Mouse (Mus musculus) adipose tissue, adult 10 weeks (tissue): ENCODE measurements around the gene C2cd4b. TPM values are rescaled to one million over a fixed set of nuclear protein-coding genes. Genes with fewer than 3 reads are reported as not detected.

ENCODE experiments used
- polyA plus RNA-seq: library from polyadenylated mRNA; stranded (reverse); fragments of 350-450 nt; fragmentation: Illumina TruSeq; extraction: RNeasy Lipid Tissue Mini Kit (QIAGEN cat#74804); gene quantifications from one replicate; pipeline ENCODE4 v1.2.3, GENCODE M21; 2014; ENCODE audit warnings: low read depth, low replicate concordance

C2cd4b gene
- polyA plus RNA-seq, result 0.38 TPM

GRCm38 (mm10) chr9:67759163-67759955 is at the start of gene C2cd4b:
TSS of gene C2cd4b (plus strand) at chr9:67759437.

Other genes with a start within 250 kb of the C2cd4b start
- gene Tln2, start 199.7 kb upstream of the C2cd4b start, polyA plus RNA-seq, result 24.8 TPM
- gene C2cd4a, start 72.9 kb downstream of the C2cd4b start, polyA plus RNA-seq, result not detected
- 17.7 TPM for gene Vps13c, start 81.0 kb downstream of the C2cd4b start, polyA plus RNA-seq